Mouse (Mus musculus): ENCODE data around the gene Pabpc1l.

- no peak for TF ChIP-seq MAX (IDR thresholded peaks at IDR 0.05)
- no peak for TF ChIP-seq CTCF (IDR thresholded peaks at IDR 0.05; ENCODE audit: control insufficient read depth, insufficient read depth, insufficient read length)
- TF ChIP-seq FOSL1 (IDR thresholded peaks at IDR 0.05; ENCODE audit: insufficient read depth, low read length, poor library complexity, severe bottlenecking): no peak
Observed at GRCm38 (mm10) chr2:164082175-164082574, 56.9 kb downstream of the Pabpc1l start.
